Mouse (Mus musculus) kidney, adult 2 months (tissue): ENCODE measurements around the gene Ankfy1. TPM values are rescaled to one million over a fixed set of nuclear protein-coding genes. Genes with fewer than 3 reads are reported as not detected.
A peak's percentile ranks its signal among the peaks of the same experiment; 100 is the strongest.

ENCODE experiments used
- DNase-seq: peaks from one replicate; pipeline ENCODE4 v3.0.0; 2021
- H3K27ac ChIP-seq: fragments of 200-500 bp; 2 replicates; pipeline ENCODE4 v1.5.1; 2012; ENCODE audit warnings: low read depth, low read length, control low read depth, inconsistent platforms; ENCODE audit not compliant: insufficient read depth
- H3K27me3 ChIP-seq: fragments of 200-500 bp; replicated peaks from 2 replicates; pipeline ENCODE4 v1.6.1; 2012; ENCODE audit warnings: mild to moderate bottlenecking, moderate library complexity, low read length, inconsistent platforms; ENCODE audit not compliant: control insufficient read depth, insufficient read depth
- H3K36me3 ChIP-seq: fragments of 200-500 bp; 2 replicates; pipeline ENCODE4 v1.6.1; 2012; ENCODE audit warnings: mild to moderate bottlenecking, moderate library complexity, low read length, inconsistent platforms; ENCODE audit not compliant: control insufficient read depth, insufficient read depth
- H3K4me1 ChIP-seq: fragments of 200-500 bp; 2 replicates; pipeline ENCODE4 v1.6.1; 2011; ENCODE audit warnings: low read length; ENCODE audit not compliant: control insufficient read depth, insufficient read depth
- H3K4me3 ChIP-seq: fragments of 200-500 bp; 2 replicates; pipeline ENCODE4 v1.5.1; 2011; ENCODE audit warnings: mild to moderate bottlenecking, low read depth, low read length, control low read depth; ENCODE audit not compliant: insufficient read depth
- CTCF ChIP-seq: fragments of 200-500 bp; conservative IDR thresholded peaks from 2 replicates; pipeline ENCODE4 v1.5.1; 2011; ENCODE audit warnings: low read depth, mild to moderate bottlenecking, control low read depth, low read length, moderate library complexity, mixed read lengths; ENCODE audit not compliant: insufficient read depth, insufficient read length
- POLR2A ChIP-seq: fragments of 200-500 bp; IDR thresholded peaks from one replicate; pipeline ENCODE4 v1.6.1; 2011; ENCODE audit warnings: low read depth, low read length, control low read depth
- WGBS: fragments of 180-500 bp; shearing (Covaris S2); methylation state at CpG from one replicate; pipeline ENCODE4 v1.1.7; 2018; 5-methylcytosine and 5-hydroxymethylcytosine counted together
- polyA plus RNA-seq: library from polyadenylated mRNA; depleted of rRNA; stranded (reverse); fragments of >200 nt; gene quantifications from 2 replicates; pipeline ENCODE4 v1.2.3, GENCODE M21; 2012; rRNA removed

Ankfy1 gene
- polyA plus RNA-seq, result 25.9 TPM in 2 replicates

DNA sequence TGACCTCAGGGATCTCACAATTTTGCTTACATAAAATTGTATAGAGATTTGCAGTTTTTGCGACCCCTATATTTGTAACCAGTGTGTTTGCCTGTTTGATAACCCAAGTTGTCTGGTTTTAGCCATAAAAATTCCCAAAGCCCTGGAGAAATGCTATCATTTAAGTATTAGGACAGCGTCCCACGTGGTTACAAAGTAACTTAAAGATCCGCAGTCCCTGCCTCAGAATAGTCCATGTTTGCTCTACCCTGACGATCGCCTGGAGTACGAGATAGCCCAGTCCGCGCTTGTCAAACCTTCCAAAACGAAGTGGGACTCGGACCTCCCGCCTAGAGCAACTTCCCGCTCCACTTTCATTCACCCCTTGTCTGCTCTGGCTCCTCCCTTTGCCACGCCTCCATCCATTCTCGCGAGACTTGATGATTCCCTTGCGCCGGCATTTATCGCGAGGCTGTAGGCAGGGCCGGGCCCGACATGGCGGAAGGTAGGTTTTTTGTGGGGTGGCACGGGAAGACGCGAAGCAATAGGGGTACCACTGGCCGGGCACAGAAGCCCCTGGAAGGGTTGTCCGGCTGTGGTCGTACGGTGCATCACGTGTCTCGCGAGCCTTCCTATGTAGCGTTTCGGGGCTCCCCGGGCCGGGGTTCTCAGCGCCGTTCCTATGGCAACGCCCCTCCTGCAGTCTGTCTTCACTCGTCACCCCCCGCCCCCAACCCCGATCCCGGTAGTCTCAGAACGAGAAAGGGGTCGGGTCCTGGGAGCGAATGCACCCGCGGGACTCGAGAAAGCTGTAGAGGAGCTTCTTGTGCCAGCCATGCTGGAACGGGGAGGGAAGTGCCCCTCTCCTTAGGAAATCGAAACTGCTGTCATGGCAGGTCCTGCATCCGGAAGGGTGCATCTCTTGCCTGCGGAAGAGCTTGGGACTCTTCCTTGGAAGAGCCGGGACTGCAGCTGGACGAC is at the start of gene Ankfy1:
Gene Ankfy1 (plus strand): TSS at position 456 of the 960 bp plus-strand sequence.
- peak; percentile 98 for DNase-seq
- H3K4me1 ChIP-seq, result peaks cover 10% of the 10 kb centered on the region
- no peaks in the 10 kb centered on the region for H3K27me3 ChIP-seq
- H3K27ac ChIP-seq, result peak within 1 kb of the TSS; percentile 88
- peak within 1 kb of the TSS; percentile 97 for H3K4me3 ChIP-seq
- under 1% methylated on average over 56 of the region's 56 CpGs for WGBS
- H3K36me3 ChIP-seq, result no peaks in the 10 kb centered on the region; the same call in 1 of the 2 replicates
- no peak for TF ChIP-seq CTCF
- peak; percentile 76 for TF ChIP-seq POLR2A

DNA sequence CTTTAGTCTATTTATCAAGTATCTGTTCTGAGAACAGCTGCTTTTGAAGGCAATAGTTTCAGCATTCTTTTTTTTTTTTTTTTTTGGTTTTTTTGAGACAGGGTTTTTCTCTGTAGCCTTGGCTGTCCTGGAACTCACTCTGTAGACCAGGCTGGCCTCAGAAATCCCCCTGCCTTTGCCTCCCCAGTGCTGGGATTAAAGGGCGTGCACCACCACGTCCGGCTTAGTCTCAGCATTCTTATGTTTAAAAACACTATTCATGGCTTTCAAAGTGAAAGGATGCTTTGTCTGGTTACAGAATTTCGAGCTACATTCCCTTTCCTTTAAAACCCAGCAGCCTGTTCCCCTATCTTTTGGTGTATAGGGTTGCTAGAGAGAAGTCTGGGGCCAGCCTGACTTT is 47.1 kb upstream of the Ankfy1 start:
- no peak for DNase-seq
- Histone ChIP-seq H3K27me3 (no peaks in the 10 kb centered on the region), H3K27ac (no peak overlapping the region), H3K4me1 (no peaks in the 10 kb centered on the region), H3K4me3 (no peak overlapping the region), H3K36me3 (no peaks in the 10 kb centered on the region)
- TF ChIP-seq CTCF (no peak), POLR2A (no peak)
- WGBS, result 62% methylated on average over 4 of the region's 4 CpGs

DNA sequence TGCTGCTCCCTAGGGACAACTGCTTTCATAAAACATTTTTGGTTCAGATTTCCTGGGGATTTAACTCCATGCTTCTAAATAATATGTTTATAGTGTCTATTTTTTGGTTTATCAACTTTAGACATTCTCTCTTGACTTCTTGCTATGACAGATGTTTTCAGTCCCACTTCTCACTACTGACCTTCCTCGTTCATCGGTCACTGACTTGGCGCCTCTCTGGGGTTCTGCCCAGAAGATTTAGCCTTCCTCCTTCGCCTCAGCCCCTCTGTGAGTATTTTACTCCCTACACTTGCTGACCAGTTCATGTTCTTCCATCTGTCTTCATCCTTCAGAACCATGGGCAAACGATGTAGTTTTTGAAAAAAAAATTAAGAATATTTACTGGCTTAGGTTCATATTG is 44.4 kb upstream of the Ankfy1 start:
- no peaks in the 10 kb centered on the region for H3K36me3 ChIP-seq
- H3K27ac ChIP-seq, result no peak overlapping the region
- 52% methylated on average over 5 of the region's 5 CpGs for WGBS
- no peaks in the 10 kb centered on the region for H3K4me1 ChIP-seq
- no peaks in the 10 kb centered on the region for H3K27me3 ChIP-seq
- H3K4me3 ChIP-seq, result no peak overlapping the region
- DNase-seq, result peak; percentile 33
- TF ChIP-seq CTCF, result no peak
- TF ChIP-seq POLR2A, result no peak

DNA sequence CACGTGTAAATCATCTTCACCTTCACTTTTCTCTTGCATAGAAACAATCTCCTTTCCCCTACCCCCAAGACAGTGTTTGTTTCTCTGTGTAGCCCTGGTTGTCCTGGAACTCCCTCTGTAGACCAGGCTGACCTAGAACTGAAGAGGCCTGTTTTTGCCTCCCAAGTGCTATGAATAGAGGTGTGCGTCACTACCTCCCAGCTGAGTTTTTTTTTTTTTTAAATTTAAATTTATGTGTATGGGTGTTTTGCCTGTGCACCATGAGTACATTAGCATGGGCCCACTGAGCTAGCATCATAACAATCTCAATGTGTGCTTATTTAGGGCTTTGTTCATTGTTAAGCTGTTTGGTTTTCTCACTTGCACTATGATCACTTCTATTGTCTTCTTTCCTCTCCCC is 39.5 kb upstream of the Ankfy1 start:
- no peaks in the 10 kb centered on the region for H3K27me3 ChIP-seq
- no peaks in the 10 kb centered on the region for H3K36me3 ChIP-seq
- TF ChIP-seq POLR2A (no peak), CTCF (no peak)
- no peak overlapping the region for H3K27ac ChIP-seq
- no peak for DNase-seq
- no peak overlapping the region for H3K4me3 ChIP-seq
- 73% methylated on average over 2 of the region's 2 CpGs for WGBS
- no peaks in the 10 kb centered on the region for H3K4me1 ChIP-seq

DNA sequence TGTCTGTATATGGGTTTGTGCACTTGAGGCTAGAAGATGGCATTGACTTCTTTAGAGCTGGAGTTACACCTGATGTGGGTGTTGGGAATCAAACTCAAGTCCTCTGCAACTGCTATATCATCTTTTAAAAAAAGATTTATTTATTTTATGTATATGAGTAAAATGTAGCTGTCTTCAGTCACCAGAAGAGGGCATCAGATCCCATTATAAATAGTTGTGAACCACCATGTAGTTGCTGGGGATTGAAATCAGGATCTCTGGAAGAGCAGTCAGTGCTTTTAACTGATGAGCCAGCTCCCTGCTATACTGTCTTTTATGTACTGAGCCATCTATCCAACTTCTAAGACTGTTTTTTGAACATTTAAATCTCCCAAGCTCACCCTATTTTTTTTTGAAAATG is 29.9 kb upstream of the Ankfy1 start:
- Histone ChIP-seq H3K36me3 (no peaks in the 10 kb centered on the region), H3K27me3 (no peaks in the 10 kb centered on the region), H3K4me3 (no peak overlapping the region), H3K27ac (no peak overlapping the region), H3K4me1 (no peaks in the 10 kb centered on the region; the same call in 1 of the 2 replicates)
- TF ChIP-seq CTCF (no peak), POLR2A (no peak)
- peak; percentile 5 for DNase-seq

DNA sequence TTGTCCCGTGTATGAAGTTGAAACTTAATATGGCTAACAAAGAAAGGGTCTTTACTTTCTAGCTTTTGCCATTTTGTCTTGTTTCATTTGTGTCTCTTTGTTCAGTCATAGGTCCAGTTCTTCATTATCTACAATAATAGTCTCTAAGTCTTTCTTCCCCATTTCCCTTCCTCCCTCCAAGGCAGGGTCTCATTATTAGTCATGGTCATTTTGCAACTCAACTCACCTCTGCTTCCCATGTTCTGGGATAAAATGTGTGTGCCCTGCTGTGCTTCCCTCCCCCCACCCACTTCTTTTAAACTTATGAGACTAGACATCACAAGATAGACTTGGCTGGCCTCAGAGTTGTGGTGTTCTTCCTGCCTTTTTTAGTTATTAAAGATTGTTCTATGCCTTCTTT is 29.4 kb upstream of the Ankfy1 start:
- Histone ChIP-seq H3K4me3 (no peak overlapping the region), H3K27ac (no peak overlapping the region), H3K27me3 (no peaks in the 10 kb centered on the region), H3K36me3 (no peaks in the 10 kb centered on the region), H3K4me1 (no peaks in the 10 kb centered on the region; the same call in 1 of the 2 replicates)
- 98% methylated on average over 1 of the region's 1 CpGs for WGBS
- no peak for DNase-seq
- TF ChIP-seq CTCF (no peak), POLR2A (no peak)

DNA sequence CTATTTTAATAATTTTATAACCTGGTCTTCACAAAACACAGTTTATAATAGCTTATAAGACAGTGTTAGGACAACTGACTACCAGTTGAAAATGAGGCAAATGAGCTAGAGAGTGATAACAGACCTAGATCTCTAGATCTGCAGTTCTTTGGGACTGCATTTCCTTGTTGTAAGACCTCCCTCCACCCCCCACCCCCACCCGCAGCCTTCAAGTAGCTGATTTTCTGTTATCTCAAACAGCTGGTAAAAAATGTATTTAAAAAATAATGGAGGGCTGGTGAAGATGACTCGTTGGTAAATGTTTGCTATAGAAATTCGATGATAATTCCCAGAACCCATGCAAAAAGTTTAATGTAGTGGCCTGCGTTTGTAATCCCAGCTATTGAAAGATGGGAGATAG is 25.2 kb upstream of the Ankfy1 start:
- no peaks in the 10 kb centered on the region; the same call in 1 of the 2 replicates for H3K4me1 ChIP-seq
- no peak overlapping the region for H3K4me3 ChIP-seq
- WGBS, result 94% methylated on average over 4 of the region's 4 CpGs
- DNase-seq, result no peak
- H3K27me3 ChIP-seq, result no peaks in the 10 kb centered on the region
- TF ChIP-seq POLR2A, result no peak
- TF ChIP-seq CTCF, result no peak
- no peak overlapping the region for H3K27ac ChIP-seq
- H3K36me3 ChIP-seq, result no peaks in the 10 kb centered on the region
